Mouse (Mus musculus) layer of hippocampus, adult 9-11 months (tissue): ENCODE data around the gene Plekhg6.

ENCODE experiments used
- DNase-seq: peaks from one replicate; pipeline ENCODE4 v3.0.0; 2022

Gene Plekhg6

DNA sequence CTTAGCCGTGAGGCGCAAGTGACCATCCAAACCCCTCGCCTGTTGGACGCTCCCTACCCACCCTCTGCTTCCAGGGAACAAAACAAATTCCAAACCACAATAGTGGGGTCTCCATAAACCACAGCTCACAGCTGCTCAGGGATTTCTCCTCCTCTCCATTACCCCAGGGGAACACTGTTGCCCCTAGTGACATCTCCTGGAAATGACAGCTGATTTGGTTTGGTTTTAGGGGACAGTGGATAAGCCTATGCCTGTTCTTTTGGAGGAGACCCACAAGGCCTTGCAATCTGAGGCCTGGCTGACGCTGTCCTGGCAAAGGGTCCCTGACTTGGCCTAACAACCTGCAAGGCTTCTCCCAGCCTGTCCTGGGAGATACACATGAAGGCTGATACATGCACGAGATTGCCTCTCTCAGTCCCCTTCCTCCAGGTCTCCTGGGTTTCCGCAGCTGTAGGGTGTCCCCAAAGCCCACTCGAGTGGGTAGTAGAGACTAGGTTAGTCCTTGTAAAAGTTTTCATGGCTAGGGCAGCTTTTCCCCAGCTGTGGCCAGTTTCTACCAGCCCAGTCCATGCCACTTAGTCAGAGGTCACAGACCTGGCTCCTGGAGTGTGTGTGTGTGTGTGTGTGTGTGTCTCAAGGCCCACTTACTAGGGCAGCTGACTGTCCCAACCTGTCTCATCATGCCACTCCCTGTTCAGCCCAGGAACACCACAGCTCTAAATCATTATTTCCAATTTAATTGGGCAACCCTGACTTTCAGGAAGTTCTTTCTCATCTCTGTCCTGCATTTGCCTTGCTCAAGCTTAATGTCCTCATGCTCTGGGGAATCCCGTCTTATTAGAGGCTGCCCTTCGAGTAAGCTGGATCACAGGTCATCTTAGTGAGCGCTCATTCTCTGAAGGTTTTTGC lies 4.7 kb upstream of the Plekhg6 start:
- no peak for DNase-seq

DNA sequence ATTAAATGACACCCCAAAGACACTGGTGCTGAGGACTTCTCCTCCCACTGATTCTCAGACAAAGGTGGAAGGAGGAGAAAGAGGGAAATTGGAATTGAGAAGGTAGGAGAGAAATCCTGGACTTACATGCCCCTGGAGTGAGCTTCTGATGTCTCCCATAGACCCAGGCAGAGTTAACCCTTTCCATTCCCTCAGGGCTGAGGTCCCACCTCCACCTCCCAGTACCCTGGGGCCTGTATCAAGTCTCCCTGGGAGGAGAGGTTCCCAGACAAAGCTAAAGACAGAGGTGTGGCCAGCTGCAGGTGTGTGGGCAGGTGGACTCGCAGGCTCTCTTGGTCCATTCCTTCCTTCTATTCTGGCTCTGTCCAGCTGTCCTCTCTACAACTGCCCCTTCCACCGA lies 1.4 kb upstream of the Plekhg6 start:
- no peak for DNase-seq

DNA sequence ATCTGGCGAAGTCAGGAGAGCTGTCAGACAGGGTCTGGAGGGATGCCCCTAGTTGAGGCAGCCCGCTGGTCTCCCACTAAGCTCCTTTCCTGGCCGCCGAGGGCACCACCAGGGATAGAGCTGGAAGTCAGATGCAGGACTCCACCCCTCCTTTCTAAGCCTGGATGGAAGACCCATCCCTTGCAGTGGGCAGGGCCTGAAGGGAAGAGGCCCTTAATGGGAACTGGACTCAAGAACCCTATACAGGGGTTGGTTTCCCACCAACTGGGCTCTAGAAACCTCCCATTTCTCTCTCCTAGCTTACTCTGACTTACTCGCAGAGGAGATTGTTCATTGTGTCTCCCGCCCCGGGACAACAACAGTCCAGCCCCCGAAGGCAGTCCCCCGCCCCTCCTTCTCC lies 812 bp downstream of the Plekhg6 start:
- DNase-seq, result no peak

DNA sequence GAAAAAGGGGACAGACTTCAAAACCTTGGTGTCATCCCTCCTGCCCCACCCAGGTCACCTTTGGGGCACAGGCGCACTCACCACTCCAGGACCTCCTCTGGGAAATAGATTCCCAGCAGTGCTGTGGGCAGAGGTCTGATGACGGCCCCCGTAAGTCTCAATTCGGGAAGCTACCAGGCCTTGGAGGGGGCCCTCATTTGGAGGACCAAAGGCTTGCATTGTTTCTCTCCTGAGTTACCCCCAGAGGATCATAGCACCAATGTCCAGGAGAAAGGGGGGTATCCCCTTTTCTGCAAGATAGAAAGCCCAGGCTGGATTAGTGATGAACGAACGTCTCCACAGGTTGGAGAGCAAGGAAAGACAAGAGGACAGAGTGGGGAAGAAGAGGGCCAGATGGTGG lies 2.0 kb downstream of the Plekhg6 start:
- no peak for DNase-seq

DNA sequence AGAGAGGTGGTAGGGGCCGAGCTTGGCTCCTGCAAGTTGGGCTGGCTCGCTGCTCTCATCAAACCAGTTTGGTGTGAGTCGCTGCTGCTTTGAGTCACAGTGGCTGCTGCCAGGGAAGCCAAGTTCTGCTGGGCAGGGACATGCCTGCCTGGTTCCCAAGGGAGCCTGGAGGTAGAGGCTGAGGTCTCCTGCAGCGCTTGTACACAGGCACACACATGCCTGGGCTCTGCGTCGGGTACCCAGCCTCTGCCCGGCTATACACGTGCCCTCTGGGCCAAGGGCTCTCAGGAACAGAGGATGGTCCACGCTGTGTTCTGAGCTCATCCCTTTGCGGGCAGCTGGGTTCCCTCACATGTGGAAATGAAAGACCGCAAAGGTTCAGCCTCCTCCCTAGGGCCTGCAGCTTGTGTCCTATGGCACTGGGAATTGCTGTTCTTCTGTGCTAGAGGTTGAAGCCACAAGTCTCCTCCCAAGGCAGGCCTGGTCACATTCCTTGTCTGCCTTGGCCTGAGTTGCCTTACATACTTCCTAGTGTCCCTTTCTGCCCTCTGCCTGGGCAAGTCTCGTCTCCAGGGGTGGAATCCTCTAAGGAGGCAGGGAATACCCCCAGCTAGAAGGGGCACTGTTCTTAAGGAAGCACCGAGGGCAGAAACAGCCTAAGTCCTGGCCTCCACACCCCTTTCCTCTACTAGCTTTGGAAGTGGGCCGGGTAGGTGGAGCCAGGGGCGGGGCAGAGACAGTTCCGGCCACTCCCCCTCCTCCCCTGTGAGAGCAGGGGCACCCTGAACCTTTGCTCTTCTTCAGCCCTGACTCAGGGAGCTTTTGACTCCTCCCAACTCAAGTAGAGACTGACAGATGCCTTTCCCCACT lies 2.8 kb downstream of the Plekhg6 start:
- no peak for DNase-seq

DNA sequence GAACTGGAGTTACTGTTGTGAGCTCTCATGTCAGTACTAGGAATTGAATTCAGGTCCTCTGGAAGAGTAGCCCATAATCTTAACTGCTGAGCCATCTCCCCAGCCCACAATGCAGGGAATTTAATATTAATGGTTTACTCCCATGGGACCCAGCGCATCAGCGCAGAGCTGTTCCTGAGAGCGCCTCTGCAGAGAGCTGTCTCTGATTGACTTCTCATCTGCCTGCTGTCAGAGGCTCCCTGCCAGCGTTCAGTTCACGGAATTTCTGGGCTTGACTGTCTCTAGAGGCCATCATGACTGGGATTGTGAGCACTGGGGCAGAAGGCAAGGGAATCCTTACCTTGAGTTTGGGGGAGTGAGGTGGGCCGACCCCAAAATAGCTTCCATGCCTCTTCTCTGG lies 3.6 kb downstream of the Plekhg6 start:
- no peak for DNase-seq

DNA sequence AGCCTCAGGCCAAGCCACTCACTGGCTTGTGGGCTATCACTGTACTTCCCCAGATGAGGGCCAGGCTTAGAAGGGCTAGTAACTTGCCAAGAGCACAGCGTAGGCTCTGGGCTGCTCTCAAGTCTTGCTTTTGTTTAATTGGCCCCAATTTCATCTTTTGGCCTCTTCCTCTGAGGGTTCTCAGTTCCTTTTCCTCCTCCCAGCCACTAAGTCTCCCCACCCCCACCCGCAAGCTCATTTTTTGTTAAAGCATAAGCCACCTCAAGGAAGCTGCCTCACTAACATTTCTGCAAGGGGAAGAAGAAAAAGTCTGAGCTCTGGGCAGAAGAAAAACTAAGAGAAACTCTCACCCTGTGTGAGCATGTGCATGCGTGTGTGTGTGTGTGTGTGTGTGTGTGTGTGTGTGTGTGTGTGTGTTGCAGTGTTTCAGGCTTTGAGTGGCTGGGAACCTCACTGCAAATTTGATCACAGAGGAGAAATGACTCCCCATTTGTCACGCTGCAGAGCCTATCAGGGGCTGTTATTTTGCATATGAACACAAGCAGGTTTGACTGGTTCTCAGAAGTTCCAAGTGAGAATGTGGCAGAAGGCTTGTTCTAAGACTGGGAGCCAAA lies 12.7 kb downstream of the Plekhg6 start:
- no peak for DNase-seq

DNA sequence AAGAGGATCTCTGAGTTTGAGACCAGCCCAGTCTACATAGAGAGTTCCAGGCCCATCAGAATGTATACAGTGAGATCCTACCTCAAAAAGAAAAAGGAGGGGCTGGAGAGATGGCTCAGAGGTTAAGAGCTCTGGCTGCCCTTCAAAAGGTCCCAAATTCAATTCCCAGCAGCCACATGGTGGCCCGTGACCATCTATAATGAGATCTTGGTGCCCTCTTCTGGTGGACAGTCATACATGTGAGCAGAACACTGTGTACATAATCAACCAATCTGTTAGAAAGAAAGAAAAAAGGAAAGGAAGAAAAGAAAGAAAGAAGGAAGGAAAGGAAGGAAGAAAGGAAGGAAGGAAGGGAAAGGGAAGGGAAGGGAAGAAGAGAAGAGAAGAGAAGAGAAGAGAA lies 14.5 kb downstream of the Plekhg6 start:
- no peak for DNase-seq

DNA sequence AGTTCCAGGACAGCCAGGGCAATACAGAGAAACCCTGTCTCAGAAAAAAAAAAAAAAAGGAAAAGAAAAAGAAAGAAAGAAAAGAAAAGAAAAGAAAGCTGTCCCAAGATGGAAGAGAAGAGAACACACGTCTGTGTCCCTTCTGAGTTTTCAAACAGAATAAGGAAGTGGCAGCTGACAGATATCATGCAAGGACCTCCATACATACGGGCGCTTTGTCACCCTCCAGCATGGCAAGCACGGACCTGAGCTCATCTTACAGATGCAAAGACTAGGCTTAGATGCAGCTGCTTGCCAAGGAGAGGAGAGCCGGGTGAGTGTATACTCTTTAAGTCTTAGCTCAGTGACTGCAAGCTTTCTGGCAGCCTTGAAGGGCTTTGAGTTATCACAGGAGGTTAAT lies 15.1 kb downstream of the Plekhg6 start:
- no peak for DNase-seq

DNA sequence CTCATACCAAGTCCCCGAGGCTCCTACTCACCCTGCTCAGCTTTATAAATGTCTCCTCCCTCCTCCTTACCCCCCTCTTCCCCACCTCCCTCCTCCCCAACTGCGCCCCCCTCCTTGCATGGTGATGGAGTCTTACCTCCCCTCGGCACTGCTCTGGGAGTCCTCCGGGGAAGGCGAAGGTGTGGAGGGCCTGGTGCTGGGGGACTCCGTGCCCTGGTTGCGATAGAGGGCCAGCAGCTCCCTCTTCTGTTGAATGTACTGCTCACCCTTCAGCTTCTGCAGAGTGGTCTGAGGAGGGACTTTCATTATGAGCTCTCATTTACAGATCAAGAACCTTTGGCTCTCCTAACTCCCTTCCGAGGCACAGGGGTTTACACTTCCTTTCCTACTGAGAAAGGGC lies 16.1 kb downstream of the Plekhg6 start:
- DNase-seq, result no peak

DNA sequence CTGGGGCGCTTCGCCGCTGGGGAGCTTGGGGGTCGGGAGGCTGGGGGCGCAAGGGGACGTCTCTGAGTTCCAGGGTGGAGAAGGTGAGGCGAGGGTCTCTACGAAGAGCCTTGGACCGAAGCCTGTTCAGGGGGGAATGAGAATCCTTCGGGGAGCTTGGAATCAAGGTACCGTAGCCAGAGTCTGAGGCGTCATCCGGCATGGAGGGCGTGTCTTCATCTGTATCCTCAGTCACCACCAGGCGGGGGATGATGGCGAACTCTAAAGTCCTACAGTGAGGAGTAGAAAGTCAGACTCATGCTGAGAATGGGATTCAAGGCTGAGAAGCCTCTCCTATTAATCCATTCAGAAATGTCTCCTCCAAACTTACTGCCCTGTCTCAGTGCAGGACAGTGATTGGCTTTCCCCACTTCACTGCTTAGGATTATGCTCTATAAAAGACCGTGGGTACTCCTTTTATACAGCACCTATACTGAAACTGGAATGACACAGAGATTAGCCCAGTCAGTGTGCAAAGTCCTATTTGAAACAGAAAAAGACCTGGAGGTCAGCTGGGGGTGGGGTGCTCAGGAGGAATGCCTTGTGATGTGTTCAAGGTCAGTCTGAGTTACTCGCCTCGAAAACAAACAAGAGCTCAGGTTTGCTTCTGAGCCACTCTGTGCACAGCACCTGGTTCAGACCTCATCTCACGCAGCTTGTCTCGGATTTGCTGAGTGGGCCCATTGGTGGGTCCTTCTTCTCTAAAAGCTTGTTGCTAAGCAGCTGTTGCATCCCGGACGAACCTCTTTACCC lies 16.9 kb downstream of the Plekhg6 start:
- DNase-seq, result no peak

DNA sequence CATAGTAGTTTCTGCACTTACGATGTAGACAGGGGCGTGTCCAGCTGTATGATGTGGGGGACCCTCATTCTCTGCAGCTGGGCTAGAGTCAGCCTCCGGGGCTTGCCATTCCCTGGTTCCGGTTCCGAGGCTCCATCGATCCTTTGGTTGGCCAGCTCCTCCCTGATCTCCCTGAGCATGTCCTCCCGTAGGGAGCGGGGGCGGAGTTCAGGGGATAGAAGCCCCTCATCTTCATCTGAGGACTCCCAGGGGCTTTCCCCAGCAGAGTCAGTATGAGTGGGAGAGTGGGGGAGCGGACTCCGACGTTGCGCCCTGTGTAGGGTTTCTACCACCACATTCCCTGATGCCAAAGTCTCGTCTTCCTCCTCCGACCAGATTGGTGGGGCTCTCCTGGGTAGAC lies 17.6 kb downstream of the Plekhg6 start:
- no peak for DNase-seq

DNA sequence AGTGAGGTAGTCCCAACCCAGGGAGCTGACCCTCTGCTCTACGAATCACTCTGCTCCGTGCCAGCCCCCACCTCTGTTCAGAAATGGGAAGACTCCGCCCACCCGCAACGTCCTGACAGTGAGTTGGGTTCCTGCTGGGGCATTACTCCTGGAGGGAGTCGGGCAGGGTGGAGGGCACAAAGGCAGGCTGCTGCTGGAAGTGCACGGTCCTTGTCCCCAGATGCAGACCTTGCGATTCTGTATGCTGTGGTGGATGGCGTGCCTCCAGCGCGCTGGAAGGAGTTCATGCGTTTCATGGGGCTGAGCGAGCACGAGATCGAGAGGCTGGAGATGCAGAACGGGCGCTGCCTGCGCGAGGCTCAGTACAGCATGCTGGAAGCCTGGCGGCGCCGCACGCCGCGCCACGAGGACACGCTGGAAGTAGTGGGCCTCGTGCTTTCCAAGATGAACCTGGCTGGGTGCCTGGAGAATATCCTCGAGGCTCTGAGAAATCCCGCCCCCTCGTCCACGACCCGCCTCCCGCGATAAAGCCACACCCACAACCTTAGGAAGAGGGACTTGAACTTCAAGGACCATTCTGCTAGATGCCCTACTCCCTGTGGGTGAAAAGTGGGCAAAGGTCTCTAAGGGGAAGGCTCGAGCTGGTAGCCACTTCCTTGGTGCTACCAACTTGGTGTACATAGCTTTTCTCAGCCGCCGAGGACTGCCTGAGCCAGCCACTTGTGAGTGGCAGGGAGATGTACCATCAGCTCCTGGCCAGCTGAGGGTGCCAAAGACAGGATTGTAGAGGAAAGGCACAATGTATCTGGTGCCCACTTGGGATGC lies 18.9 kb downstream of the Plekhg6 start:
- DNase-seq, result no peak

DNA sequence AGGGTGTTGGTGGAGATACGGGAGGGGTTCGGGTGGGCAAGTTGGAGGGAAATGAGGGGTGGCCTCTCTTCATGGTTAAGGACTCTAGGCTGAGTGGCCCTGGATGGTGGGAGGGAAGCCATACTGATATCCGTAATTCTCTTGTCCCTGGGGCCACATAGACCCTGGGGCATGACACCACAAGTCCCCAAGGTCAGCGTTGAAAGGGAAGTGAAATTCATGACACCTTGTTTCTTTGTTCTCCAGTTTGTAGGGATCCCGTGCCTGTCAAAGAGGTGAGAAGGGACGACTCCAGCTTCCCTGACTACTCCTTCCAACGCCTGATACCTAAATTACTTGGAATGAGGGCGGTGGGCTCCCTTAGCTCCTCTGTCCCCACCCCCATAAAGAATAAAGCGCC lies 19.7 kb downstream of the Plekhg6 start:
- no peak for DNase-seq

DNA sequence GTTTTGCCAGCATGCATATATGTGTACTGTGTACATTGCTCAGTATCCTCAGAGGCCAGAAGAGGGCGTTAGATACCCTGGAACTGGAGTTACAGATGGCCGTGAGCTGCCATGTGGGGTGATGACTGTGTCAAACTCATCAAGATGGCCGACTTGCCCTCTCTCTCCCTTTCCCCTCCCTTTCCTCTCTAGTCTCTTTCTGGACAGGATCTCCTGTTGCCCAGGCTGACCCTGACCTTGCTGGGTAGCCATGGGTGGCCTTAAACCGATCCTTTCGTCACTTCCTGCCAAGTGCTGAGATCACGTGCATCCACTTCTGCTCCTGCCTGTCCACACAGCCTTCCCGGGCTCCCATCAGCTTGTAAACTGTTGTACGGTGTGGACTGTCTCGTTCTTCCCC lies 20.6 kb downstream of the Plekhg6 start:
- DNase-seq, result no peak

DNA sequence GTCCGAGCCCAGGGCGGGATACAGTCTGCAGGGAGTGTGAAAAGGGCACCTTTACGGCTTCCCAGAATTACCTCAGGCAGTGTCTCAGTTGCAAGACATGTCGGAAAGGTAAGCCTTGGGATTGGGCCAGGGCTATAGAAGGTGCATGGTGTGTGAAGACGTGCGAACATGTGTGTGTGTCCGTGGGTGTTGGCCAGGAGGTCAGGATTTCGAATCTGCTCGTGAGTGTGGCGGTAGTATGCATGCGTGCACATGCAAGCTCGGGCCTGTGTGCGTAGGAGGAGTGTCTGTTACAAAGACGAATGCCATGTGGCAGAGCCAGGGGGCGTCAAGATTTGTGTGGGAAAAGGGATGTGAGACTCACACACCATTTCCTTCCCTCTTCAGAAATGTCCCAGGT lies 23.3 kb downstream of the Plekhg6 start:
- no peak for DNase-seq

DNA sequence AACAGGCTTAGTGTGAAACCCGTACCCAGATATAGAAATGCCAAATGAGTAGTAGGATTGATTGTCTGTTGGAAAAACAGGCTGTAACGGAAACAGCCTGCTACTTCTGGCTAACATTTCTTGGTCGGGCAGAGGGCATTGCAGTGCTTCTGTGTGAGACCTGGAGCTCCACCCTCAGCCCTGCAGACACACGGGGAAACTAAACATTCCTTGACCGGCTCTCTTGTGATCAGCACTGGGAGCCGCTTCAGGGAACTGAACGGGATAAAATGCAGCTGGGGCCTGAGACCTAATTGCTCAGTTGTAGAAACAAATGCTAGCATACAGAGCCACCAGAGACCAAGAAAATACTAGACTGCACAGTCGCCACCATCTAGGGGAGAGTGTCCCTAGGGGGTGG lies 24.3 kb downstream of the Plekhg6 start:
- DNase-seq, result no peak

DNA sequence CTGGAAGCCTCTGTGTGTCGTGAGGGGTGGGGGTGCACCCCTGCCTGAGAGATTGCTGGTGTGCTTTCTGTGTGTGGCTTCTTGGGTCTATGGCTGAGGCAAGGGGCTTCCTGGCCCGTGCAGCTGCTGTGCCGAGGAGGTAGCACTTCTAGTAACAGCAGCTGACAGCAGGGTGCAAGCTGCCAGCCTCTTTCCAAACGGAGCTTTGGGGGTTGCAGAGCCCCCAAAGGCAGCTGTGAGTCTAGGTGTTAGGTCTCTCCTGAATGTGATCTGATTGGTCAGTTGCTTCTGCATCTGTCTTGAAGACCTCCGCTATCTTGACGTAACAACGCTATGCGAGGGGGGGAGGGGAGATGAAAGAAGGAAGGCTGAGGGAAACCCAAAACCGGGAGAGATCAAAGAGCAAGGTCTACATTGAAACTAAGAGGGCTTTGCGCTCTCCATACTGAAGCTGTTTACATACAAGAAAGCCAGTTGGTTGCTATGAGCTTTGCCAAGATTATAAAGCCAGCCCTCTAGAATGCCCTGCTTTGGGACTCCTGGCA lies 25.3 kb downstream of the Plekhg6 start:
- no peak for DNase-seq

DNA sequence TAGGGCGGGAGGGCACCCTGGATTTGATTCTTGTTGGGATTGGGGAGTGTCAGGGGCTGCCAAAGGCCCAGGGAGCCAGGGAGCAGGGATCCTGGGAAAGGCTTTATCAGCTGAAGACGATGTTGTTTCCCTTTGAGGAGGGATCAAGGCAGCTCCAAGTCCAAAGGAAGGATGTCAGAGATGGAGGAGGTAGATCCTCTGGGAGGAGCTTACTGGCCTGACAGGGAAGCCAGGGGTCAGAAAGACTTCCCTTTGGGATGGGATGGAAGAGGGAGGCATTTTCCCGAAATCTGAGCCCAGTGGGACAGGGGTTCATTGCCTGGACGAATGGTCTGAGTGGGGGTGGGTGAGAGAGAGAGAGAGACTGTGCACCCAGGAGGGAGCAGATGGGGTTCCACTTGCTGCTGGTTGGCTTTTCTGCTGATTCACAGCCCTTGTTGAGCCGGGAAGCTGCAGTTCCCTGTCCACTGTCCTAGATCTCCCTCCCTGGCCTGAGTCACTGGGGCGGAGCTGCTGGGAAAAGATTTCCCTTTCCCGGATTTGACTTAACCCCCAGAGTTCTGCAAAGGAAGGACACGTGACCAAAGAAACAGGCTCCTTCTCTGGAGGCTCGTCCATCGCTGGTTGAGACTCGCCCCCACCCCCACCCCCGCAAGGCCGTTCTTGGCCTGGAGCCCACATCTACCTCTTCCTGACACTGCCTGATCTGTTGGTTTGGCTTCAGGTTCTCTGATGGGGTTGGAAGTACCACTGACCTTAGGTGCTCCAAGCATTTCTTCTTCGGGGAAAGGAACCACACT lies 26.0 kb downstream of the Plekhg6 start:
- peak; percentile 28 for DNase-seq

DNA sequence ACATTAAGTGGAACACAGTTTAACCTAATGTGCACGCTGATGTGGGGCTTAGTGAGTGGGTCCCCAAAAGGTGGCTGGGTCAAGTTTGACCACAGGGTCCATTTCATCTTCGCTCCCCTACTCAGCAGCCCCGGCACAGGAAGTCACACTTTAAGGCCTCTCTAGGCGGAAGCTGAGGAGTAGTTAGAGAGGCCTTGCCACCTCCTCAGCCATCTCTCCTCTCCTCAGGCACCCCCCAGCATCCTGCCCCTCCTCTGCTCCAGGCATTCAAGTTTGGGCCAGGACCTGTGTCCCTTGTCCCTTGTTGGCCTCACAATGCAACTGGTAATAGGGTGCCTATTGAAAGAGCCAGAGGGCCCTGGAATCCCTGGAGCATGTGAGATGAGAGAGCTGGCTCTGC lies 26.9 kb downstream of the Plekhg6 start:
- DNase-seq, result no peak

DNA sequence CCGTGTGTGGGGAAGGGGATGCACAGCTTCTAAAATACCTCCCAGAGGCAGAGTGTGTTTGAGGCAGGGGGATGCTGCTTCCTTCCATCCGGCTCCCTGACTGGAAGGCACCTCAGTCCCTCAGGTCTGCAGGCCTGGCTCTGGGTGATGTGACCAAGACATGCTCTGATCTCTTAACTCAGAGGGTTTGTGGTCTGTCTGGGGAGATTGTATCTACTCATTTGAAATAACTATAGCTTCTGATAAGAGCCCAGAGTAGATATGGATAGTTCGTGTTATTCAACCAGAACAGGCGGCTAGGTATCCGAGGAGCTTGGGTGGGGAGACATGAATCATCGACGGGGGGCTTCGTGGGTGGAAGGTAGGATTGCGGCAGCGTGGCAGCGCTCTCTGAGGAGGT lies 27.4 kb downstream of the Plekhg6 start:
- no peak for DNase-seq
